Mouse (Mus musculus): ENCODE results near the gene Ripor3.

DNA sequence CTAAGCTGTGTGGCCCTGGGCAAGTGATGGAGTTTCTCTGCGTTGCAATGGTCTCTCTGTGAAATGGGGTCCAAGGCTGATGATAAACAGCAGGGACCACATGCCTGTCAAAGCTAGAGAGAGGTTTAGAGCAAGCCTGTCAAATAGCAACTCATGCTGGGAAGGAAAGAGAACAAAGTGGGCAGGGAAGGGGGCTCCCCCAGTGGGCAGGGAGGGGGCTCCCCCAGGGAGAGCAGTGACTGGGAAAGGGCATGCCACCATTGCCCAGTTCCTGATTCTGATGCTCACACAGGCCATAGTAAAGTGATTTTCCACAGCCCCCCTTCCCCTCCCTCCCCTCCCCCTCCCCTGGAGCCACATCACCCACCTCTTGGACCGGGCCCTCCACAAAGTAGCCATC is 7.5 kb downstream of the Ripor3 start:
- TF ChIP-seq CTCF (IDR thresholded peaks at IDR 0.05; ENCODE audit: low read depth) (no peak), EP300 (optimal IDR thresholded peaks at IDR 0.05) (no peak)

Measured in stomach, postnatal 0 days (tissue).